Mouse (Mus musculus) embryonic fibroblast, embryonic 13.5 days (primary cell): ENCODE measurements around the gene Abcb11.

Source experiments
- CTCF ChIP-seq: IDR thresholded peaks from 2 replicates; pipeline ENCODE4 v1.5.1; 2011; ENCODE audit warnings: mild to moderate bottlenecking, control low read depth, low read length, moderate library complexity, borderline replicate concordance; ENCODE audit not compliant: insufficient read depth
- POLR2A ChIP-seq: IDR thresholded peaks from 2 replicates; pipeline ENCODE4 v1.6.1; 2011; ENCODE audit warnings: low read depth, mild to moderate bottlenecking, control low read depth, low read length, moderate library complexity

GRCm38 (mm10) chr2:69247081-69247480 lies 95.3 kb downstream of the Abcb11 start:
- TF ChIP-seq POLR2A (no peak), CTCF (no peak)
